Mouse (Mus musculus): ENCODE results near the gene Klk1b8.
"Not testable (repeated sequence)": the region's sequence is repeated elsewhere in the genome, so short reads cannot be mapped to it uniquely, and the experiment has no call there.

Gene Klk1b8

DNA sequence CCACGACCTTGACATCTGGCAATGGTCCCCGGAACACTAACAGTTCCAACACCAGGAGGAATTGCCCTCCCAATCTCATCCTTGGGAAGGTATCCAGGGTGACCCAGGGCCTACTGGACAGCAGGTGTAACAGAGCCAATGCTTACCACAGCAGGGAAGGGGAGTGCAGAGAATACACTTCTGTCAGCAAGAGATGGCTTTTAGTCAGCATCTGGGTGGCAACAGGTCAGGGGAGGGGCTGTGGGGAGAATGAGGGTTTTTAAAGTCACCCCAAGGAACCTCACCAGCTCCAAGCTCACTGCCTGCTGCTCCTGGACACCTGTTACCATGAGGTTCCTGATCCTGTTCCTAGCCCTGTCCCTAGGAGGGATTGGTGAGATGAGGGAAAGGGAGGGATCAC, at the start of gene Klk1b8:
Gene Klk1b8 (plus strand): TSS at position 301 of the 400 bp plus-strand sequence.
- no peak for DNase-seq (ENCODE audit: low spot score in 2 of 2)

DNA sequence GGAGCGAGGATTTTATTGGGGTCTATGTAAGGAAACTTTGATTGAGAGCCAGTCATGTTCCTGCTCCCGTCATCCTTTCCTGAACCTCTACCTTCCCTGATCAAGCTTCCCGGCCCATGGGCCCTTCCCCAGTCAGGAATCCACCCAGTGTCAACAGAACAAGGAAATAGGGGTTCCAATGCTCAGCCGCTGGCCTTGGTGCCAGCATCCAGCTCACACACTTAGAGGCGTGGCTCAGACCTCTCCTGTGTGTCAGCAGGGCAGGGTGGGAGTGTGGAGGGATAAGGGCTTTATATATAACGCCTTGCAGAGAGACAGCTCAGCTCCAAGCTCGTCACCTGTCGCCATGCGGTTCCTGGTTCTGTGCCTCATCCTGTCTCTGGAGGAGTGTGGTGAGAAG, 35.6 kb upstream of the Klk1b8 start:
- DNase-seq (ENCODE audit: low spot score in 2 of 2), result no peak

- no peak for DNase-seq (ENCODE audit: low spot score in 2 of 2)
Measured at GRCm38 (mm10) chr7:43918426-43918825, 32.0 kb upstream of the Klk1b8 start.

- DNase-seq (ENCODE audit: low spot score in 2 of 2), result no peak
Measured at GRCm38 (mm10) chr7:43918871-43919270, 31.6 kb upstream of the Klk1b8 start.

- peak; percentile 14 to 69 for DNase-seq (ENCODE audit: low spot score in 2 of 2)
Measured at GRCm38 (mm10) chr7:43919559-43920451, 30.7 kb upstream of the Klk1b8 start.

DNA sequence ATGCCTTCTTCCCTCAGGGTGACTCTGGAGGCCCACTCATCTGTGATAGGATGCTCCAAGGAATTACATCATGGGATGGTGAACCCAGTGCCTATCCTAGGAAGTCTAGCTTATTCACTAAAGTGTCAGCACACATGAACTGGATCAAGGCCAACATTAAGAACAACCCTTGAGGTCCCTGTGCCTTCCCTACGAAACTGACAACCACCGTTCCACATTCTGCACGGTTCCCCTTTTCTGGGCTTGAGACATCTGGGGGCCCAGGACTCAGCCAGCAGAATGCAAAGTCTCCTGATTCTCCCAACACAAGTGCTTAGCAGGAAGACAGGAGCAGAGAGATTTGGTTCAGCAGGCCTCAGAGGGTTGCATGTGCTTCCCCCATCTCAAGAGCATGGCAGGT, 29.9 kb upstream of the Klk1b8 start:
- no peak for DNase-seq (ENCODE audit: low spot score in 2 of 2)

DNA sequence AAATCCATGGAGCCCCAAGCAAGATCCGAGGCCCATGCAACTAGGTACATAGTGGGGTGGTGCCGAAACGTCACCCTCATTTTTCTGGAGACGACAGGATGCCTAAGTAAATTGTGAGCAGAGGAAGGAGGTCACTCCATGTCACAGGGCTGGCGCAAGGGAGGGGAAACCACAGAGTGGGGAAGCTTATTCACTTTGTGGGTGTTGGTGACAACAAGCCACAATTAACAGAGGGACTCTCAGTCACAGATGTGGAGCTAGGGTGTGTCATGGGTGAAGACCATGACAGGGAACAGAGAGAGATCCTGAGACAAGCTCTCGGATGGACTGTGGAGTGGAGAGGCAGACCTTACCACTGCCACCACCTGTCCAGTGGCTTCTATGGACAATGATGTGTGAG, 29.4 kb upstream of the Klk1b8 start:
- DNase-seq (ENCODE audit: low spot score in 2 of 2), result no peak

DNA sequence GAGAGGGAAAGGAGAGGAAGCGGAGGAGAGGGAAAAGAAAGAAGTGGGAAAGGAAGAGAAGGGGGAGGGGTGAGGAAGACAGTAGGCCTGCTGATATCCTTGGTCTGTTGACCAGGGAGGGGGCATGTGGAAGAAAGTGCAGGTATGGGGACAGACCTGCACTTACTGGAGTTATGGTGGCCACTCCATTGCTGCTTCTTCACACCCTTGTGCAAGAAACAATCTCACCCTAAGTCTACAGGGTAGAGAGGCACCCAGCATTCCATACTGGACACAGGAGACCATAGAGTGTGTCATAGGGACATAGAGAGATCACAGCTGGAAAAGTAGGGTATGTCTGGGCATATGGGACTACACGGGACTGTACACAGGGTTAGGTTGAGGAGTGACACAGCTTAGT, 28.5 kb upstream of the Klk1b8 start:
- no peak for DNase-seq (ENCODE audit: low spot score in 2 of 2)

DNA sequence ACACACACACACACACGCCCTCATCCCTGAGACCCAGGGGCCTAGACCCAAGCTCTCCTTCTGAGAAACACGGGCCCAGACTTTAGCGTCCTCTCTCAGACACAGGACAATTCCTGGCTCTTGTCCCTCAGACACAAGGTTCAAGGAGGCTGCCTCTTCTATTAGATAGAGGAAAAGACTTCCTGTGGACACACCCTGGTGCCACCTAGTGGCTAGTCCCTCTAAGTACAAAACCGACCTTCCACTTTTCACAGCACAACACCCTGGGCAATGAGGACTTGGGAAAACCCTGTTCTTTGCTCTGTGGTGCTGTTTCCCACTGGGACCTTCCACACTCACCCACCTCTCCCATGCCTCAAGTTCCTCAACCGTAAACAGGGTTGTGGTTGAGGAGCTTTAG, 24.5 kb upstream of the Klk1b8 start:
- DNase-seq (ENCODE audit: low spot score in 2 of 2), result peak in 1 of 2 experiments; percentile 22

DNA sequence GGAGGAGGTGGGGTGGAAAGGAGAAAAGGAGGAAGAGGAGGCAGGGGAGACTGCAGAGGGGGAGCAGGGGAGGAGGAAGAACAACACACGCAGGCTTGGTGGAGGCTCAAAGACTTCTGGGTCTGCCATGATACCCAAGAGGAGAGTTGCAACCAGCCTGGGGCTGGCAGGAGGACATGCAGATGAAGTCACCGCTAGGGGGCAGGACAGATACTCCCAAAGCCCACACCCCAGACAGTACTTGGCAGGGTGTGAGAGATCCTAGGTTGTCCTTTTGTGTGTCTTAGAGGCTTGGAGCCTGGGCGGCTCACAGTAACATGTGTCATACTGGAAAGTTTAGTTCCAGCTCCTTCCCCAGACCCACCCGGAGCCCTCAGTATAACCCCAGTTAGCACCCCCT, 21.9 kb upstream of the Klk1b8 start:
- peak in 1 of 2 experiments; percentile 34 for DNase-seq (ENCODE audit: low spot score in 2 of 2)

DNA sequence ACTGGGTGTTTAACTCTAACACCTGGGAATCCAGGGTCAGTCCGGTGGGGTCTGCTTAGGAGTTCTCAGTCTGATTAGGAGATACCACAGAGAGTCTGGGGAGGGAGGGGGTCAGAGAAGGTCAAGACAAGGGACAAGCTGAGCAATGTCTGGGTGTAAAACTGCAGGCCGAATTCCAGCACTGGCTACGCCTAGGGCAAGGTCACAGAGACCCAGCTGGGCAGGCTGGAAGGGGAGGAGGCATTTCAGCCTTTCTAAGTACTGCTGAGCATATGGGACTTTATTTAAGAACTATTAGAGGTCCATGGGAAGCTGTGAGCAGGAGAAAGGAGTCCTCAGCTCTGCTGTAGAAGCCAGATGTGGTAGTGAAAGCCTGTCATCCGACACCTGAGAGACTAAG, 18.1 kb upstream of the Klk1b8 start:
- no peak for DNase-seq (ENCODE audit: low spot score in 2 of 2)

DNA sequence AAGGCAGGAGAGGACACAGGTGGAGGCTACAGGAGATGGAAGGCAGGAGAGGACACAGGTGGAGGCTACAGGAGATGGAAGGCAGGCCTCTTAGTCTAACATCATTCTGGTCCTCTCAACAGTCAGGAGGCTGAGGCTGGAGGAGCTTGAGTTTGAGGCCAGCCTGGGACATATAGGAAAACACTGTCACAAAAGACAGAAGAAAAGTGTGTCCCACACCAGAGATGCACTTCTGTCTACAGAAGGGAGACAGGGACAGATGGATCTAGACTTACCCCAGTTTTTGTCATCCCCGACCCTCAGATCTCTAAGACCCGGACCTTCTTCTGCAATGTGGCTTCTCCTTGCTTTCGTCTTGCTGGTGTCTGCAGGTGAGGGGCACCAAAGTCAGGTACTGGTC, 17.0 kb upstream of the Klk1b8 start, which contains the start of gene Klk15:
Gene Klk15 (plus strand): TSS at position 301 of the 400 bp plus-strand sequence.
- DNase-seq (ENCODE audit: low spot score in 2 of 2), result no peak

DNA sequence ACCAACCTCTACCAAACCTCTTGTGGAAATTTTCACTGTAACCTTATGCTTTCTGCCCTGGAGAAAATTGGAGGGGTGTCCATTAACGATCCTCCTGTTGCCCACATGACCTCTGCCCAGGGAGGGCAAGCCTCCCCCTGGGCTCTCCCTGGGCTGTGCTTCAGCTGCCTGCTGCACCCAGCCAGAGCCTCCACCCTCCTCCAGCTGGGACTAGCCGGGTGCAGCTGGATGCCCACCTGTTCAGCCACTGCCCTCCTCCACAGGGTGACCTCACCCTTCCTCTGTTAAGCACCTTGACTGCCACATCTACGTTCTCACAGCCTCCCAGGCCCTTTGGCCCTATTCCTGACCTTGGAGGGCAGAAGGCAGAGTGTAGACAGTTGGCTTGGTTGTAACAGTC, 15.7 kb upstream of the Klk1b8 start:
- no peak for DNase-seq (ENCODE audit: low spot score in 2 of 2)

GRCm38 (mm10) chr7:43936551-43936950, 13.9 kb upstream of the Klk1b8 start:
- DNase-seq (ENCODE audit: low spot score in 2 of 2), result no peak

- DNase-seq (ENCODE audit: low spot score in 2 of 2), result not testable (repeated sequence)
Measured at GRCm38 (mm10) chr7:43942293-43942692, 8.2 kb upstream of the Klk1b8 start.

- DNase-seq (ENCODE audit: low spot score in 2 of 2), result no peak
Measured at GRCm38 (mm10) chr7:43944727-43945264, 5.7 kb upstream of the Klk1b8 start.

- no peak for DNase-seq (ENCODE audit: low spot score in 2 of 2)
Measured at GRCm38 (mm10) chr7:43952703-43953102, 2.2 kb downstream of the Klk1b8 start.

DNA sequence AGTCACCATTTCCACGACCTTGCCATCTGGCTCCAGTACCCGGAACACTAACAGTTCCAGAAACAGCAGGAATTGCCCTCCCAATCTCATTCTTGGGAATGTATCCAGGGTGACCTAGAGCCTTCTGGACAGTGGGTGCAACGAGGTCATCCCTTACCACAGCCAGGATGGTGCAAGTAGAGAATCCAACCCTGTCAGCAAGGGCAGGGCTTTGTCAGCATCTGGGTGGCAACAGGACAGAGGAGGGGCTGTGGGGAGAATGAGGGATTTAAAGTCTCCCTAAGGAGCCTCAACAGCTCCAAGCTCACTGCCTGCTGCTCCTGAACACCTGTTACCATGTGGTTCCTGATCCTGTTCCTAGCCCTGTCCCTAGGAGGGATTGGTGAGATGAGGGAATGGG, 16.0 kb downstream of the Klk1b8 start, which contains the start of gene Klk1b1:
Gene Klk1b1 (plus strand): TSS at position 301 of the 400 bp plus-strand sequence.
- DNase-seq (ENCODE audit: low spot score in 2 of 2), result no peak

DNA sequence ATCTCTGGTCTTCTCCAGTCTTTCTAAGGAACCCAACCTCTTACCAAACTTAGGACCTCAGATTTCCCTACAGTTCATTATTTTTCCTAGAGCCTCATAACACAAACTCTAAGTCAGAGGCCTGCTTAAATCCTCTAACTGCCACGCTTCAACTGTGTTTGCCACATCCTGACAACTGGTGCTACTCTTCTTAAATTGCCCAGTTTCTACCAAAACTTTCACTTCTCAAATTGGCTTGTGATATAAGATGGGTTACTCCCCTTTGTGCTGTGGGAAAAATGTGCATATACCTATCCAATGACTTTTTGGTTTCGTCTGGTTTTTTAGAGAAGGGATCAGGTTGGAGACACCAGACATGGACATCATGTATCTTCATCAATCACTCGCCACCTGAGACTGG, 16.6 kb downstream of the Klk1b8 start:
- no peak for DNase-seq (ENCODE audit: low spot score in 2 of 2)

DNA sequence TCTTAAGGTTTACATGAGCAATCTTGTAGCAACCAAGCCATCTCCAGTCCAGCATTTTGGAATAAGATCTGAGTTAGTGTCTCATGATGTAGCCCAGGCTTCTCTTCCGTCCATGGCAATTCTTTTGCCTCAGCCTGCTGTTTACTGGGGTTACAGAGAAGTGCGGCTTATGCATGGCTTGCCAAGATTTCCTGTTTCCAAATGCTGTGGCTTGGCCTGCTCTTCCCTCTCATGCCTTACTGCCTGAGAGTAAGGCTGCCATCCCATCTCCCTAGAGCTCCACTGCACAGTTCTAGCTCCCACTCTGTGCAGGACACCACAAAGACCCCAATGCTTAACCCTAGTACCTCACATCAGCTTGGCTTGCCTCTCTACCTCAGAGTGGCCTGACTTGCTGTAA, 17.1 kb downstream of the Klk1b8 start:
- no peak for DNase-seq (ENCODE audit: low spot score in 2 of 2)

DNA sequence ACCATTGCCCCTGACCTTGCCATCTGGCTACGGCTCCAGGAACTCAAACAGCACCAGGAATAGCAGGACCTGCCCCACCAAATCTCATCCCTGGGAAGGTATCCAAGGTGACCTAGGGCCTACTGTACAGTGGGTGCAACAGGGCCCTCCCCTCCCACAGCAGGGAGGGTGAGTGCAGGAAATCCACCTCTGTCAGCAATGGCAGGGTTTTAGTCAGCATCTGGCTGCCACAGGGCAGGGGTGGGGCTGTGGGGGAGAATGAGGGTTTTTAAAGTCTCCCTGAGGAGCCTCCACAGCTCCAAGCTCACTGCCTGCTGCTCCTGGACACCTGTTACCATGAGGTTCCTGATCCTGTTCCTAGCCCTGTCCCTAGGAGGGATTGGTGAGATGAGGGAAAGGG, 25.3 kb downstream of the Klk1b8 start, which contains the start of gene Klk1b9:
Gene Klk1b9 (plus strand): TSS at position 301 of the 400 bp plus-strand sequence.
- DNase-seq (ENCODE audit: low spot score in 2 of 2), result not testable (repeated sequence)

DNA sequence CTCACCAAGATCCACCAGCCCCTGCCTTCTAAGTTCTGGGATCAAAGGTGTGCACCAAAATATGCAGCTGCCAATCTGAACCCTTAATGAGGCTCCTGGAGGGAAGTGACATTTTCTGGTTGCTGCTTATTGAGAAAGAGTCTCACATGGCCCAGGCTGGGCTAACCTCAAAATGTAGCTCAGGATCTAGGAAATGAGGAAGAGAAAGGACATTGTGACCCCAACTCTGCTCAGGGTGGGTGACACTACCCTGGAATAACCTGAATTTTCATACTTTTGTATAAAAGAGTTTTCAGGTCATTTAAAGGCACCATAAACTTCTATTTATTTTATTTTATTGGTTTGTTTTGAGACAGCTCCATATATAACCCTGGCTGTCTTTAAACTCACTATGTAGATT, 35.2 kb downstream of the Klk1b8 start:
- no peak for DNase-seq (ENCODE audit: low spot score in 2 of 2)

- not testable (repeated sequence) for DNase-seq (ENCODE audit: low spot score in 2 of 2)
Measured at GRCm38 (mm10) chr7:43994821-43995220, 44.4 kb downstream of the Klk1b8 start.

All from spleen, postnatal 10 days (tissue).